Mouse (Mus musculus): ENCODE measurements around the gene Olfr632. TPM values are rescaled to one million over a fixed set of nuclear protein-coding genes. Genes with fewer than 3 reads are reported as not detected.

Gene Olfr632
- polyA plus RNA-seq (2015; fragmentation: Nextera tagmentation; extraction: Ambion mirVana) = not detected in 2 replicates

DNA sequence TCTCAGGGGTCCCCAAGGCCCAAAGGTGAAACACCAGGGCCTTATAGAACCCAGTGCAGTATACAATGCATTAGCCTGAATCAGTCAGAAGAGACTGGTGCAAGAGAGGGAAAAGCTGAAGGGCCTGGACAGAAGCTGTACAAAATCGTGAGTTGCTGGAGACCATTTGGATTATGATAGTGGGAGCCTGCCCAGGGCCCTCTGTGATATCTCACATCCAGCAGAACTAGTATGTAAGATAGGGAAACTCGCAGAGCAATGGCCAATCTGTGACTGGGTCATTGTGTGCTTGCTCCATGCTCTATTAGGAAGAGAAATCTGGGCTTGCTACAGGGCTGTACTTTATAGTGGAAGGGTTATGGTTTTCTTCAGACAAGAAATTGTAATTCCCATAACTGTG, at the start of gene Olfr632:
Gene Olfr632, plus strand, starts transcription at position 84 of the 400 bp plus-strand sequence.
- H3K9me3 ChIP-seq (ENCODE audit: control insufficient read depth, low read length) = no peaks in the 10 kb centered on the region
- no peaks in the 10 kb centered on the region for H3K36me3 ChIP-seq (ENCODE audit: control insufficient read depth, insufficient read depth, low read length)
- no peak within 1 kb of the TSS for H3K4me3 ChIP-seq (ENCODE audit: low read length)
- no peak within 1 kb of the TSS for H3K27ac ChIP-seq (ENCODE audit: low read length)
- no peaks in the 10 kb centered on the region for H3K27me3 ChIP-seq (ENCODE audit: control insufficient read depth, insufficient read depth, low read depth, low read length)
- no peaks in the 10 kb centered on the region for H3K4me1 ChIP-seq (replicated peaks; ENCODE audit: control insufficient read depth, insufficient read depth, low read length)
- 62% methylated on average over 2 of the region's 2 CpGs for WGBS
- ATAC-seq (ENCODE audit: low read depth) = no peak
- no peak within 1 kb of the TSS for H3K4me2 ChIP-seq (ENCODE audit: low read depth, low read length)
- no peak within 1 kb of the TSS for H3K9ac ChIP-seq (ENCODE audit: low read length)

DNA sequence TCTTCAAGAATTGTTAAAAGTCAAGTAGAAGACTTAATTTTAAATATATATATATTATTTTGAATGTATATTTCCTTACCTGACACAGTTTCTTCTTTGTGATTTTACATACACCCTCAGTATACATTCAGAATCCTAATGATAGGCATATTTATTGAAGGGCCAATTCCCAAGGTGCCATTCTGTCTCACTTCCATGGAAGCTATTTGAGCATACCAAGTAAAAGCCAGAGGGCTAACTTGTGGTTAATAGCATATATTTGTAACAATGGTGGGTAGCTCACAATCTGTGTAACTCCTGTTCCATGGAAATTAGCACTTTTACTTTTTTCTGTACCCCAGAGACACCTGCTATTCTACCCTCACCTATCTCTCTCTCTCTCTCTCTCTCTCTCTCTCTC, 48.0 kb upstream of the Olfr632 start, which contains the start of gene Olfr66:
Gene Olfr66, minus strand, starts transcription at position 101 of the 400 bp plus-strand sequence.
- no peak within 1 kb of the TSS for H3K4me2 ChIP-seq (ENCODE audit: low read depth, low read length)
- H3K36me3 ChIP-seq (ENCODE audit: control insufficient read depth, insufficient read depth, low read length) = no peaks in the 10 kb centered on the region
- no peaks in the 10 kb centered on the region for H3K9me3 ChIP-seq (ENCODE audit: control insufficient read depth, low read length)
- H3K4me3 ChIP-seq (ENCODE audit: low read length) = no peak within 1 kb of the TSS
- no peaks in the 10 kb centered on the region for H3K27me3 ChIP-seq (ENCODE audit: control insufficient read depth, insufficient read depth, low read depth, low read length)
- no peaks in the 10 kb centered on the region for H3K4me1 ChIP-seq (replicated peaks; ENCODE audit: control insufficient read depth, insufficient read depth, low read length)
- no peak for ATAC-seq (ENCODE audit: low read depth)
- H3K27ac ChIP-seq (ENCODE audit: low read length) = no peak within 1 kb of the TSS
- H3K9ac ChIP-seq (ENCODE audit: low read length) = no peak within 1 kb of the TSS

DNA sequence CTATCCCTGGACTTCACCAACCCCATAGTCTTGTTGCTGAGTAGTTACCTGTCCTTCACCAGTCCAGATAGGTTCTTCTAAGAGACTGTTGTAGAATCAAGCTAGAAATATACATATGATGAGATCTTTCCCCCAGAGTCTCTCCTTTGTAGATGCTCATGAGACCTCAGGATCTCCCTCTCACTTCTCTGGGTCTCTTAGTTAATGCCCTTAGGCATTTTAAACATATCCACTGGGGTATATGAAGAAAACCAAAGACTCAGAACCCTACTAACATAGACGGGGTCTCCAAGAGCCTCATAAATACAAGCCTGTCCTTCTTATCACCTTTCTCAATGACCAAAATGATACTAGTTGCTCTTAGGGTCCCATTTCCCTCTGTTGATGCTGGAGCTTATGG, 39.8 kb upstream of the Olfr632 start, which contains the start of gene Olfr64:
Gene Olfr64, minus strand, starts transcription at position 101 of the 400 bp plus-strand sequence.
- 69% methylated on average over 1 of the region's 1 CpGs for WGBS
- ATAC-seq (ENCODE audit: low read depth) = no peak
- H3K27ac ChIP-seq (ENCODE audit: low read length) = no peak within 1 kb of the TSS
- H3K9ac ChIP-seq (ENCODE audit: low read length) = no peak within 1 kb of the TSS
- H3K4me3 ChIP-seq (ENCODE audit: low read length) = no peak within 1 kb of the TSS
- no peaks in the 10 kb centered on the region for H3K9me3 ChIP-seq (ENCODE audit: control insufficient read depth, low read length)
- no peaks in the 10 kb centered on the region for H3K36me3 ChIP-seq (ENCODE audit: control insufficient read depth, insufficient read depth, low read length)
- no peaks in the 10 kb centered on the region for H3K4me1 ChIP-seq (replicated peaks; ENCODE audit: control insufficient read depth, insufficient read depth, low read length)
- H3K27me3 ChIP-seq (ENCODE audit: control insufficient read depth, insufficient read depth, low read depth, low read length) = no peaks in the 10 kb centered on the region
- H3K4me2 ChIP-seq (ENCODE audit: low read depth, low read length) = no peak within 1 kb of the TSS

DNA sequence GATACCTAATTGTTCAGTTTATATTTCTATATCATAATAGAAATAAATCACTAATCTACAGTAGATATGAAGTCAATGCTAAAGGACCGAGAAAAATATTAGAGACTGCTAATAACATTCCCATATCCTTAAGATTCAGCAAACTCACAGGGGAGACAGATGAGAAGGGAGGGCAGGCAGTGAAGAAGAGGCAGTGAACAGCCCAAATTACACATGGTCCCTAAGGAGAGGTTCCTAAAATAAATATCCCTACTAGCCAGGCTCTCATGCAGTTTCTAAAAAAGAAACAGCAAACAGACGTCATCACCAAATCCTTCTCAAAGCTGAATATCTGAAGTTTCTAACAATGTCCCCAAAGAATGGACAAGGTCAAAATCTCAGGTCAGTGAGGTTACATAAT, 31.0 kb upstream of the Olfr632 start, which contains the start of gene Olfr65:
Gene Olfr65, plus strand, starts transcription at position 301 of the 400 bp plus-strand sequence.
- no peak within 1 kb of the TSS for H3K27ac ChIP-seq (ENCODE audit: low read length)
- H3K9me3 ChIP-seq (ENCODE audit: control insufficient read depth, low read length) = no peaks in the 10 kb centered on the region
- 69% methylated on average over 2 of the region's 2 CpGs for WGBS
- ATAC-seq (ENCODE audit: low read depth) = no peak
- H3K27me3 ChIP-seq (ENCODE audit: control insufficient read depth, insufficient read depth, low read depth, low read length) = no peaks in the 10 kb centered on the region
- no peak within 1 kb of the TSS for H3K9ac ChIP-seq (ENCODE audit: low read length)
- H3K4me2 ChIP-seq (ENCODE audit: low read depth, low read length) = no peak within 1 kb of the TSS
- no peaks in the 10 kb centered on the region for H3K4me1 ChIP-seq (replicated peaks; ENCODE audit: control insufficient read depth, insufficient read depth, low read length)
- H3K36me3 ChIP-seq (ENCODE audit: control insufficient read depth, insufficient read depth, low read length) = no peaks in the 10 kb centered on the region
- no peak within 1 kb of the TSS for H3K4me3 ChIP-seq (ENCODE audit: low read length)

DNA sequence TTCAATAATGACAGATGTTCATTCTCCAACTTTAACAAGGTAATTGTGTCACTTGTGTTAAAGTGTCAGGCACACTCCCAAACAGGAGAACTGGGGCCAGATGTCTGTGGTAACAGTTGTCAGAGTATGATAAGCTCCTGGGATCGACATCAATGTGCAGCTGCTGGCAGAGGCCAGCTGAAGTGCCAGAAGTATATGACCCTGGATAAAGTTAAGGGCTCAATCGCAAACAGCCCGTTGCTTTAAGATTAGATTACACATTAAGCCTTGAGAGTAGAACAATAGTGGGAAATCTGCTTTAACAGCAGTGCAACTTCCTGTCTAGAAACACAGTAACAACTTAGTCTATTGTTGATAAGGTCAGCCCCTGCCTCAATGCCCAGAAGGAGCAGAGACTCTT, 24.1 kb upstream of the Olfr632 start:
- Histone ChIP-seq H3K4me3 (ENCODE audit: low read length) (no peak overlapping the region), H3K9me3 (ENCODE audit: control insufficient read depth, low read length) (no peaks in the 10 kb centered on the region), H3K27me3 (ENCODE audit: control insufficient read depth, insufficient read depth, low read depth, low read length) (no peaks in the 10 kb centered on the region), H3K4me1 (replicated peaks; ENCODE audit: control insufficient read depth, insufficient read depth, low read length) (no peaks in the 10 kb centered on the region), H3K27ac (ENCODE audit: low read length) (no peak overlapping the region), H3K9ac (ENCODE audit: low read length) (no peak overlapping the region), H3K4me2 (ENCODE audit: low read depth, low read length) (no peak overlapping the region), H3K36me3 (ENCODE audit: control insufficient read depth, insufficient read depth, low read length) (no peaks in the 10 kb centered on the region)
- 6% methylated on average over 3 of the region's 3 CpGs for WGBS
- peak; percentile 52 for ATAC-seq (ENCODE audit: low read depth)

DNA sequence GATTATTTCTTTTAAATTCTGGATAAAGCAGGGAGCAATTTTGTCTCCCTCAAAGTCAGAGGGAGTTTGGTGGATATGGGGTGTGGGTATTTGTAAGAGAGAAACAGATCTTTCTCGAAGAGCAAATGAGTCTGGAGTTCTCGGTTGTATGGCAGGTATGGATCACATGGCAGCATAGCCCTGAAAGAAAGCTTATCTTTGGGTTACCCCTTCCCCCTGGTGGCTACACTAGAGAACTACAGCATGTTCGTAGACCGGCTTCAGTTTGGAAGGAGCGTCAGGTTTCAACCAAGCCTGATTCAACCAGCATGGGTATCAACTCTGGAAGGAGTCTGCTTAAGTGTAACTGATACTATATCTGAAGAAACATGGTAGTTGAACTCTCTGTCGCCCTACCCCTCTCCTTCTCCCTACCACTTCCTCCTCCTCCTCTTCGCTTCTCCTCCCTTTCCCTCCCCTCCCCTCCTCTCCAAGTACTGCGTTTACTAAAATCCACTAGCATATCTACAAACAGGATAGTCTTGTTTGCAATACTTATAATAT, 21.1 kb upstream of the Olfr632 start:
- H3K4me3 ChIP-seq (ENCODE audit: low read length) = no peak overlapping the region
- ATAC-seq (ENCODE audit: low read depth) = no peak
- 32% methylated on average over 8 of the region's 8 CpGs for WGBS
- H3K9ac ChIP-seq (ENCODE audit: low read length) = no peak overlapping the region
- no peaks in the 10 kb centered on the region for H3K4me1 ChIP-seq (replicated peaks; ENCODE audit: control insufficient read depth, insufficient read depth, low read length)
- no peaks in the 10 kb centered on the region for H3K36me3 ChIP-seq (ENCODE audit: control insufficient read depth, insufficient read depth, low read length)
- no peak overlapping the region for H3K4me2 ChIP-seq (ENCODE audit: low read depth, low read length)
- H3K27me3 ChIP-seq (ENCODE audit: control insufficient read depth, insufficient read depth, low read depth, low read length) = no peaks in the 10 kb centered on the region
- no peak overlapping the region for H3K27ac ChIP-seq (ENCODE audit: low read length)
- no peaks in the 10 kb centered on the region for H3K9me3 ChIP-seq (ENCODE audit: control insufficient read depth, low read length)

DNA sequence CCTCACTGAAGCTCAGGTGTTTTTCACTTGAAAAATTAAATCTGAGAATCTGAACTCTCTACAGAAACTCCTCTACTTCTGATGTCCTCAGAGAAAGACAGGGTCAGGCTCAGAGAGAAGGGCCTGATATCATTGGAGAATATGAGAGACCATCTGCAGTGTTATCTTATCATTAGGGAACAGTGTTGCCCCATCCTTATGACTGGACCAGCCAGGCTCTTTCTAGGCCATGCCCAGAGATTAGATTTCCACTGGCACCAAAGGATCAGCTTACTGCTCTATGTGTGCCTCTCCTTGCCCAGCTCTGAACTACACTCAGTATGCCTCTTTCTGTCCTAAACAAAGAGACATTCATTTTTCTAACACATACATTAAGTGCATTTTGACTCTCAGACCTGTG, 18.8 kb upstream of the Olfr632 start:
- Histone ChIP-seq H3K4me1 (replicated peaks; ENCODE audit: control insufficient read depth, insufficient read depth, low read length) (no peaks in the 10 kb centered on the region), H3K27ac (ENCODE audit: low read length) (no peak overlapping the region), H3K9me3 (ENCODE audit: control insufficient read depth, low read length) (no peaks in the 10 kb centered on the region), H3K36me3 (ENCODE audit: control insufficient read depth, insufficient read depth, low read length) (no peaks in the 10 kb centered on the region), H3K4me2 (ENCODE audit: low read depth, low read length) (no peak overlapping the region), H3K9ac (ENCODE audit: low read length) (no peak overlapping the region), H3K27me3 (ENCODE audit: control insufficient read depth, insufficient read depth, low read depth, low read length) (no peaks in the 10 kb centered on the region), H3K4me3 (ENCODE audit: low read length) (no peak overlapping the region)
- no peak for ATAC-seq (ENCODE audit: low read depth)

DNA sequence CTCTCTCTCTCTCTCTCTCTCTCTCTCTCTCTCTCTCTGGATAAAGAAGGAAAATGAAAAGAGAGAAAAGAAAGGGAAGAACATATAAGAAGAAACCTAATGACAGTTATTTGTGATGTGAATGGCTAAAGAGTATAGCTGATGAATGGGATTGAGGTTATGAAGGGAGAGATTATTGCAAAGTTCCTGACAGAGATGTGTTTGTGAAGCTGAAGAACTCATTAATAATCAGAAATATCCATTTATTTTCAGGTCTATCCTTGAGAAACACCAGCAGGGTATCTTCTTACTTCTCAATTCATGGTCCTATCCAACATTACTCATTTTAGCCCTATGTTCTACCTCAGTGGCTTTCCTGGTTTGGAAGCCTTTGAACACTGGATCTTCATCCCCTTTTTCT, 5.6 kb upstream of the Olfr632 start, which contains the start of gene Olfr631:
Gene Olfr631, plus strand, starts transcription at position 301 of the 400 bp plus-strand sequence.
- no peak within 1 kb of the TSS for H3K4me2 ChIP-seq (ENCODE audit: low read depth, low read length)
- H3K4me3 ChIP-seq (ENCODE audit: low read length) = no peak within 1 kb of the TSS
- no peak within 1 kb of the TSS for H3K27ac ChIP-seq (ENCODE audit: low read length)
- no peak for ATAC-seq (ENCODE audit: low read depth)
- H3K27me3 ChIP-seq (ENCODE audit: control insufficient read depth, insufficient read depth, low read depth, low read length) = no peaks in the 10 kb centered on the region
- no peak within 1 kb of the TSS for H3K9ac ChIP-seq (ENCODE audit: low read length)
- H3K9me3 ChIP-seq (ENCODE audit: control insufficient read depth, low read length) = no peaks in the 10 kb centered on the region
- H3K4me1 ChIP-seq (replicated peaks; ENCODE audit: control insufficient read depth, insufficient read depth, low read length) = no peaks in the 10 kb centered on the region
- no peaks in the 10 kb centered on the region for H3K36me3 ChIP-seq (ENCODE audit: control insufficient read depth, insufficient read depth, low read length)

DNA sequence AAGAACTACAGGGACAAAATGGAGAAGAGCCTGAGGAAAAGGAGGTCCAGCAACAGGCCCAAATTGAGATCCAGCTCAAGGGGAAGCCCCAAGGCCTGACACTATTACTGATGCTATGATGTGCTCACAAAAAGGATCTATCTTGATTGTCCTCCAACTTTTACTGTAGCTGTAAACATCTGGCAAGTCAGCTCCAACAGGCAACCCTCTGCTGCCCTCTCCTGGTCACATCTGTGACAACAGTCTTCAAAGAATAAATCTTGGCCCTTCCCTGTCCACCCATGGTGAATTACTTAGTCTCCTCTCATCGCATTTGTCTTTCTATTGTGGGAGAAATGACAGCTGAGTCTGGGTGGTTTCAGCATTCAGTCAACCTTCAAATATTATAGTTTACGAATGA, 8.6 kb downstream of the Olfr632 start:
- Histone ChIP-seq H3K9ac (ENCODE audit: low read length) (no peak overlapping the region), H3K27me3 (ENCODE audit: control insufficient read depth, insufficient read depth, low read depth, low read length) (no peaks in the 10 kb centered on the region), H3K9me3 (ENCODE audit: control insufficient read depth, low read length) (no peaks in the 10 kb centered on the region), H3K4me1 (replicated peaks; ENCODE audit: control insufficient read depth, insufficient read depth, low read length) (no peaks in the 10 kb centered on the region), H3K4me2 (ENCODE audit: low read depth, low read length) (no peak overlapping the region), H3K36me3 (ENCODE audit: control insufficient read depth, insufficient read depth, low read length) (no peaks in the 10 kb centered on the region), H3K27ac (ENCODE audit: low read length) (no peak overlapping the region), H3K4me3 (ENCODE audit: low read length) (no peak overlapping the region)
- 29% methylated on average over 2 of the region's 2 CpGs for WGBS
- no peak for ATAC-seq (ENCODE audit: low read depth)

DNA sequence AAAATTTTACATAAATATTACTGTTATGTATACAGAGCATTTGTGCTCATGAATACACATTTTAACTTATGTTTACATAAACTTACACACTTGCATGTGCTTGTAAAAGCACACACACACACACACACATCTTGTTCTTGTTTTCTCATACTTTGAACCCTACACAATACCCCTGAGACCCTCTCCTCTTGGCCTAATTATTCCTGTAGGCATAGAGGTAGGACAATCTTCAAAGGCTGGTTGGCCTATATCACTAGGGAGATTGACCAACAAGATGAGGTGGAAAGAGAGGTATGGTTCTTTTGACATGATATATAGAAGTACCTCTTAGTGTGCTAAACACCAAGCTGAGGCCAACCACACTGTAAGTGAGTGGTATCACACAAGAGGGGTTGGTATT, 10.0 kb downstream of the Olfr632 start, which contains the start of gene Olfr633:
Gene Olfr633, plus strand, starts transcription at position 301 of the 400 bp plus-strand sequence.
- no peaks in the 10 kb centered on the region for H3K36me3 ChIP-seq (ENCODE audit: control insufficient read depth, insufficient read depth, low read length)
- no peak within 1 kb of the TSS for H3K27ac ChIP-seq (ENCODE audit: low read length)
- H3K4me2 ChIP-seq (ENCODE audit: low read depth, low read length) = no peak within 1 kb of the TSS
- no peaks in the 10 kb centered on the region for H3K9me3 ChIP-seq (ENCODE audit: control insufficient read depth, low read length)
- H3K4me3 ChIP-seq (ENCODE audit: low read length) = no peak within 1 kb of the TSS
- ATAC-seq (ENCODE audit: low read depth) = no peak
- H3K9ac ChIP-seq (ENCODE audit: low read length) = no peak within 1 kb of the TSS
- H3K4me1 ChIP-seq (replicated peaks; ENCODE audit: control insufficient read depth, insufficient read depth, low read length) = no peaks in the 10 kb centered on the region
- no peaks in the 10 kb centered on the region for H3K27me3 ChIP-seq (ENCODE audit: control insufficient read depth, insufficient read depth, low read depth, low read length)
